Mouse (Mus musculus) cerebellum, adult 18-20 months (tissue): ENCODE measurements at regions not wholly inside any gene's neighbourhood (a gene's known extent, or its start where the extent isn't known, plus 50 kb on each side); places are given as distances from the start of the nearest gene placed in this dataset.
A peak's percentile ranks its signal among the peaks of the same experiment; 100 is the strongest.

Experiments
- DNase-seq, 2 experiments: peaks; one replicate each; pipeline ENCODE4 v3.0.0; 2021

DNA sequence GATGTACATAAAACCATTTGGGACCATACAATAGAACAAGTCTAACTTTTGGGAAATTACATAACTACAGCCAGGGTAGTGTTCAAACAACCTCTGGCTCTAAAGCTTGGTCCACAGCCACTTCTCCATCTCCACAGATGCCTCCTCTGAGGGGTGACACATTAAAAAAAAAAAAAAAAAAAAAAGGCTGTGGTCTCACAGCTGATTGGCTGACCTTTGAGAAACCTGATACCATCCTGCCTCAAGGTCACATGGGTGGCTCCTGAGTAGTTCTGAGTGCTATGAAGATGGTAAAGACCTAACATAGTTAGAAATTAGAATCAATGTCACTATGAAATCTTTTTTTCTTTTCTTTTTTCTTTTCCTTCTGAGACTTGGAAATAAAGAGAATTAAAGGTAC lies 102.4 kb downstream of the Tmem182 start:
- no peak for DNase-seq

DNA sequence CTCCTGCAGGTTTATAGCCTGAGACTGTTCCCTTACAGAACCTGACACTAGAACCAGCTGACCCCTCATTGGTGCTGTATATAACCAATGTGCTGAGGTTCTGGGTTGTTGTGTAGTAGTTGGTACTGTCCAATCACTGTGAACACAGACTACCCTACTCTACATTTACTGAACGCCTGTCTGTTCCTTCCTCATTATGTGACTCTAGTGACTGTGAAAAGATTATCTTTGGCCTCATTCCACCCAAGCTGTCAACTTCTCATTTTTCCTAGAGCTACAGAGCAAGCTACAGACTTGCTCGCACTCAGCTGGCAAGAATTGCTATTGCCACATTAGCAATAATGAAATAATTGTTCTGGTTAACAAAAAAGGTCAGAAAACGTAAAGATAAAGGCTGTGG lies 108.2 kb downstream of the Tmem182 start:
- DNase-seq = no peak

DNA sequence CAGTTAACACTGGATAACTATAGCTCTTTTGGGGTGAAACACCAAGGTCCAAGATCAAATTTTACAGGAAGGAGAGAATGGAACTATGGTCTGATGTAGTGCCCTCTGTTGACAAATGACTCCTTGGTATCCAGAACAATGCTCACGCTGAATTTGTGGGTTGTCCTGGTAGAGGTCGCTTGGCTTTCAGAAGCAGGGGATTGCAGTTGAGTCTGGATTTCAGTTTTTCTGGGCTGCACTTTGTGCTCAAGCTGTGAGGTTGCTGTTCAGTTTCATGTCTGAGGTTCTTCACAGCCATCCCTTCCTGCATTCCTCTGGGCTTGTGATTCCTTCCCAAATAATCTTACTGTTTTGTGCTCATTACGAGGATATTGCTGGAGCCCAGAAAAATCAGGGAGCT lies 118.9 kb downstream of the Tmem182 start:
- DNase-seq = no peak

DNA sequence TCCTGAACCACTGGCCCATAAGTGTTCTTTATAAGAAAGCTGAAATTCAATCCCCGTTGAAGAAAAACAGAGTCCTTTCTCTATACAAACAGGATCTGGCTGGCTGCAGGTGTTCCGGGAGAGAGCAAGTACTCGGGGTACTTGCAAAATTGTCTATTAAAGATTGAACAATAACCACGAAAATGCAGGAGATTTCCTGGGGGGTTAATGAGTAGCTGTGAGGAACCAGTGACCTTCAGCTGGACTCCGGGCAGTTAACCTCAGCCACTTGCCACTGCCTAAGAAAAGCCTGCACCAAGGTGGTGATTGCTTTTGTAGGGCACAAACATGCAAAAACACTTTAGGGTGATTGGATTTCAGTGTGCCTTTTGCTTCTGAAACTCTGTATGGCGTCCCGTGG lies 119.4 kb downstream of the Tmem182 start:
- no peak for DNase-seq

DNA sequence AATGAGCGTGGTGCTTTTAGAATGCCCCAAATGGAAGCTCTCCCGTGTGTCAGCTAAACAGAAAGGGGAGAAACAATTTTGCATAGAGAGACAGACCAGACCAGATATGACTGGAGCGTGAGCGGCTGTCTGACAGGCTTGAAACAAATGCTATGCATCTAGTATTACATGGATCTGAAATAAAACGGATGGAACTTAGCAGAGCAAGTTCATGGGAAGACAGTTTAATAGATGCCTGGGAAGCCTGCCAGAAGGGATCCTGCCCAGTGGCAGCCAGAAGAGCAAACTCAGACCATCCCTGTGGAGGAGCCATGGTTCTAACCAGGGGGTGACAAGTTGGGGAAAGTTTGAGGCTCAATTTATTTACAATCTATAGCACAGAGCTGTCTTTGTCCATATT lies 126.0 kb downstream of the Tmem182 start:
- DNase-seq = no peak

DNA sequence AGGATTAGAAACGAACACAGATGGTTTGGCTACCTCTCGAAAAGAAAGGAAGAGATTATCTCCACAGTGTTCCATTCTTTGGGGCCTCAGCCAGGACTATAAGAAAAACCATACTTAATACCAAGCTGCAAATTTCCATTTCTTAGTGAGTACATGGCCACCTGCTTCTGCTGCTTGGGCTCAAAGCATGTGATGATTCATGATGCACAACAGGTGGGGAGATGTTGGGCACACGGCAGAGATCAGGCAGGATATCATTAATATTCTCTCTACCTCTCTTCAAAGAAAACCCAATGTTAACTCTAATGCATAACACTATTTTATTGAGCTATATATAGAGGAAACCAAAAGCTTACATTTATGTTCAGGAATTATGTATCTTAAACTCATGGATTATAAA lies 131.3 kb downstream of the Tmem182 start:
- no peak for DNase-seq

DNA sequence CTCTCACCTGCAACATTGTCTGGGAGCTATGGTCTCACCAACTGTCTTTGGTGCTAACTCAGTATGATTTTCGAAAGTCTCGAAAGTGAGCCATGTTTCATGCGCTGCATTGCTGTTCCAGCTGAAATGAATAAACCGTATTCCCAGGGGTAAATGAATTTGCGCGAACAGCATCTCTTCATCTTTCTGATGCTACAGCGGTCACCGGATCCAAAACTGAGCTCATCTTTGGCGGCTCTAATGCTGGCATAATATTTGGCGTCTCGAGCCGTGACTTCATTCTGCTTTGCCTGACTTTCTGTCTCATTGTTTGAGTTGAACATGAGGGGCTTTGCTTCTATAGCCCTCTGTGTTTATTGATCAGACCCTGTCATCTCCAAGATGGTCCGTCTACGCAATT lies 137.3 kb downstream of the Tmem182 start:
- DNase-seq = no peak

DNA sequence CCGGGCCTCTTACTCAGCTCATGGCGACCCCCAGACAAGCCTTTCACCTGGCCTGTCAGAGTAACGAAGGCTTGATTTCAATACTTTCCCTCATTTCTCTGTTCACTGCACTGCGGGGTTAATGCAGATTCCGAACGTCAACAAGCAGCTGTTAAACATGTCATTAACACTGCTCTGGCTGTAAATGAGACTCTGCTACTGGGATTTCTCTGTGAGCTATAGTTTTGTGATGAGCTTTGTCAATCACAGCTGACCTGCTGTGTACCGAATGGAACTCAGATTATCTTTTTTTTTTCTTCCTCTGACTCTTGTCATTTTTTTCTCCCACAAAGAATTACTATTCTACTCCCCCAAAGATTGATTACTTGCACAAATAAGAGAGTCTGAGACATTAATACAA lies 137.8 kb downstream of the Tmem182 start:
- DNase-seq = no peak

DNA sequence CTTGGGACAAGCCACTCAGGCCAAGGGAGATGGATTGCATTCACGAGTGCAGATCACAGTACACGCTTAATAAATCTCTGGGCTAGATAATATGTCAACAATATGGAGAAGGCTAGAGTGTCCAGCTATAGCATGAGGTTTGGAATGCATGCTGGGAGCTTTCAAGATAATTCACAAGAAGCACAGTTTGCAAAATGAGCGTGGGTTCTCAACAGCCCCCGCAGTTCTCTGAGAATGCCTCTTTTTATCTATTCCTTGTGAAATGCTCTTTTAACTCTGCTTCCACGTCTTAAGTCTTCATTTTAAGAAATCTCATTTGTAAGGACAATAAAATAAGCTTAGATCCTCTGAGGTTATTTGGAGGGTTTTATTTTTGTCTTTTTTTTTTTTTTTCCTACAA lies 145.2 kb downstream of the Tmem182 start:
- no peak for DNase-seq

DNA sequence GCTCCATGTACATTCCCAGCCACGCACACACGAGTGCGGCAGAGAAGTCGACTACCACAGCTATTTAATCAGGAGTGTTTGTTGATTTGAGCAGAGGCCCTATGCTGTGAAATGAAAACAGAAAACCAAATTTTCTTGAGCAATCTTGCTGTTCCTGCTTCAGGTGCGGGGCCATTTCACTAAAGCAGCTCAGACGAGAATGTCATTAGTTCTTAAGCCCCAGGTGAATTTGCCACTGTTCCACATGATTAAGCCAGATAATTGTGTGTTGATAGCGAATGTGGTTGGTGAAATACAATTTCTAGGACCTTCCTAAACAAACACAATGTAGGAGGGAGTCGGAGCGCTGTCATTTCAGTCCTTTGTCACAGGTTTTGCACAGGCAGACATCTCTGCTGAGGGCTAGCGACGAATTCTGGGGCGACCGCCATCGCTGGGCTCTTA lies 149.3 kb downstream of the Tmem182 start:
- DNase-seq = no peak

DNA sequence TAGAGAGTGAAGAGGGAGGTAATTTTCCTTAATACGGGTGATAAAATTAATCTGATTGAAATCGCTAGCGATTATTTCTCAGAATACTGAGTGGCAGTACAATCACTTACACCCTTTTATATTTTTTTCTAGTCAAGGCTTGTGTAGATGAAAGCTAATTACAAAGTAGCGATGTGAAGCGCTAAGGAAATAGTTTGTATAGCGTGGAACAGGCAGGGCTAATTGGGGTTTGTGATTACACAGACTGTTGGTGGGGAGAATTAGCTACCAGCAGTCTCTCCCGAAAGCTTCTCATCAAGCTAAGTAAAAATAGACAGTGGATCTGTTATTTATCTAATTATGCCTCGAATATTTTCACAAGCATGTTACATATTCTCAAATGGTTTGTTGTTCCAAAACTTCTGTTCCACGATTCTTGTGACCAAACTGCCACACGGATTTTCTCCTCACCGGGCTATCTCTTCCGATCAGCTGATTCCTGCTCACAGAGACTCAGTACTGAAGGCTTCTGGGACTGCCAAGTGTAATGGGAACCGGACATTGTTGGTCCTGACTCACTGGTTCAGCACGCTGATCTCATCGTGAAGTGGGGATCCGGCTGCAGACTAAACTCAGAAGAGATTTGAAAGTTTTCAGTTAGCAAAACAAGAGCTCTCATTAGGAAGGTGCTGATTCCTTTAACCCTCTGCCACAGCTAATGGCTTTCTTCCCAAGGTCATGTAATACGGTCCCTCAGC lies 162.5 kb downstream of the Tmem182 start:
- DNase-seq = no peak

DNA sequence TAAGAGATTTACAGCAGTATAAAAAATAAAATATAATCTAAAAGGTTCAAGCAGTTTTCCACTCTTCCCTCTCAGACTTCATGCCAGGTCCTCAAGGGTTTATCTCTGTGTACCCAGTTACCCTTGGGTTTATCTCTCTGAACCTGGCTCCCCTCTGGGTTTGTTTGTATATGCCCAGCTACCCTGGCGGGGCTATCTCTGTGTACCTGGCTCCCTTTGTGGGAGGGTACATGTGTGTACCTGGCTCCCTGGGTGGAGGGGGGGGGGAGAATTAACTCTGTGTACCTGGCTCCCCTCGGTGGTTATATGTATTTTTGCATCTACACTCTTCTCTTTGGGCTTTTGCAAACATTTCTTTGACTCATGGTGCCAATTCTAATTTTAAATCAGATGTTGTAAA lies 178.4 kb downstream of the Tmem182 start:
- DNase-seq = no peak

DNA sequence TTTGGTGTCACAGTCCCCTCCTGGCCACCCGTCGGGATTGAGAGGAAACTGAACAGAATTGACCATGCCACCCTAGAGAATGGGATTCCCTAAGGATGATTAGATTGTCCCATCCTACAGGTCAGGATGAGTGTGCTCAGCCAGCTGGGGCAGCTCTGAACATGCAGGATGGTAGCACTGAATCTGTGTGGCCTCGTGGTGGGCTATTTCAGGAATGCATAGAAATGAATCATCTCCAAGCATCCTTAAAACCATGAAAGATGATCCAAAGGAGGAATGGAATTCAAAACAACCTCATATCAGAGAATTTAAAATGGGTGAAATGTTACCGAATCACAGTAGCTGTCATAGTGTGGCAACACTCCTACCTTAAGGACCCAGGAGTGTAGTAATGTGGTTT lies 187.9 kb downstream of the Tmem182 start:
- no peak for DNase-seq

DNA sequence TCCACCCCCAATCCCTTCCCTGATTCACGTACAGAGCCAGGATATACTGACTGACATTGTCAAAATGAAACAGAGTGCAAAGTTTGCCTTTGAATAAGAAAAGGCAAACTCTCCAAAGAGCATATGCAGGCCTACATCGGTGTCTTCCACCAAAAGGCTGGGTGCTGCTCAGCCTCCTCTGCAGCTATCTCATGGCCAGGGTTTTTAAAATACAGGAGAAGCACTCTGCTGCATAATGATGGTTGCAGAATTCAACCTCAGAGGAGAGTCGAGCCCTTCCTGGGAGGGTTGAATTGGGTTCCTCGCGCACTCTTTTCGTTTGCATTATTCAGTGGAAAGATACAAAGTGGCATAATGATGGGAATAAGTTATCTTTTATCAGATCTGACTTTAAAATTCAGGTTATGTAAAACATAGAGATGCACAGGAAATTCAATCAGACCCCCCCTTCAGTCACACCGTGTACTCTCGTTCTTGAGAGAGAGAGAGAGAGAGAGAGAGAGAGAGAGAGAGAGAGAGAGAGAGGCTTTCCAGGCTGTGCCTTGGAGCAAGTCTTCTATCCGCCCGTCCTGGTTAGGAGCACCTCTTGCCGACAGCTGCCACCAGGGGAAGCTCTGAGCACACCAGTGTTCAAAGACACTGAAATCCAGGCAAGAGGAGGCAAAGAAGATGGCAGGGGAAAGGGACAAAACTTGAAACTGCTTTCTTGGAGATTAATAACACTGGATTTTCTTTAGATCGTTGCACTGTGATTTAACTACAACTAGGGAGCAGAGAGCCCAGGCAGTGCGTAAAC lies 196.0 kb downstream of the Tmem182 start:
- DNase-seq = peak; percentile 4 to 6

DNA sequence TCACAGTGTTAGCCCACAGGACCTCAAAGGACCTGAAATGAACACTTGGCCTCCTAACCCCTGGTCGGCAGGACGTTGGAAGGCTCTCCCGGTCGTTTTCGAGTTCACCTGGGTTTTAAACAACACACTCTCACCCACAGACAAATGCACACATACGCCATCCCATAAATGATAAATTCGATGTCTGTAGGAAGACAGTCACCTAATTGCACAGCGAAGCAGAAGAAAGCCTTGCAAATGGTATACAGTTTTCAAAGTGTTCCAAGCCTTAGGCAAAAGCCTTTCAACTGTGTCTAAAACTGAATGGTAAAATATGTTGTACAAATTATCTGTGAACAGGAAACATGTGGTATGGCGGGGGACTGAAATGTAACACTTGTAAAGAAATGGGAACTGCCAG lies 196.6 kb downstream of the Tmem182 start:
- DNase-seq = no peak

DNA sequence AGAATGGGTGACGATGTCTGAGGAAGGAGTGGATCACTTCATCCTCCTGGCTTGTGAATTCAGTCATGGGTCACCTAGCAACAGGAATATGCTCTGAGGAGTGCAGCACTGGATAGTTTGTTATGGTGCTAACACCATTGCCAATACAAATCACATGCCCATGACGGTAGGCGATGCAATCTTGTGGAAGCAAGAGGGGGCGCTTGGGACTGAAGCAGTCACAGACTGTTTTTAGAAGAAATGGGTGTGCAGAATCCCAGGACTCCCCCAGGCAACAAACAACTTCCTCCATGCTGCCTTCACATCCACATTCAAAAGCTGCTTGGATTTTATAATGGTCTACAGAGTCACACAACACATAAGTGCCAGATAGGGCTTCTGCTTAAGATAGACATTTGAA lies 221.5 kb downstream of the Tmem182 start:
- no peak for DNase-seq

DNA sequence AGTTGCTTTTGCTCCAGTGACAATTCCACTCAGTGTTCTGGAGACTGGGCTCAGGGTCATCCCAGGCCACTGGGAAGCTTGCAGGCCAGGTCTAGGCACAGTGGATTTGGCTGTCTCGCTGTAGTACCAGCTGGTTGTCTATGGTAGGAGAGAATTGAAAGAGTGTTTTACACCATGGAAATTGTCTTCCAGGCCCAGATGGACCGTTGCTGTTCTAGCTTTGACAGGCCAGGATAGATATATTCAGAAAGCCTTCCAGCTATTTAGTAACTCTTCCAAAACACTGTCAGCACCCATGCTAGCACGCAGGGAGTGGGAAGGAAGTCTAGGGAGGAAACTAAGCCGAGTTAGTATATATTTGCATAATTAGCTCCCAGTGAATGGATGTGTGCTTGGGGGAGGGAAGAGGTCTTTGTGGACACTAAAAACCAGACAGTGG lies 222.2 kb downstream of the Tmem182 start:
- DNase-seq = no peak

DNA sequence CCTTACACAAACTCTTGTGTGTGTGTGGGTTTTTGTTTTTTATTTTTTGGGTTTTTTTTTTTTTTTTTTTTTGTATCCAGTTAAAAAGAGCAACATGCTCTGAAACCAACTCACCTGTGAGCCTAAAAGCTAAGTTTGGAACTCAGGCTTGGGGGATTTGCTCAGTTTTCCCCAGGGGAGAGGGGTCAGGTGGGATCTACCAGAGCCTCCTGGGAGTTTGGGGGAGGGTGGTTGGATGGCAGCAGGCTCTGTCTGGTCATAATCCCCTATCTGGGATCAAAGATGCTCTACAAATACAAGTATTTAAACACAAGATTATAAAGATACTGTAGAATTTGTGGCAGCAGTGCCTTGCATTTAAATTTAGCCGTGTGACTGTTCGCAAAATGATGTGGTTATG lies 222.6 kb downstream of the Tmem182 start:
- no peak for DNase-seq

DNA sequence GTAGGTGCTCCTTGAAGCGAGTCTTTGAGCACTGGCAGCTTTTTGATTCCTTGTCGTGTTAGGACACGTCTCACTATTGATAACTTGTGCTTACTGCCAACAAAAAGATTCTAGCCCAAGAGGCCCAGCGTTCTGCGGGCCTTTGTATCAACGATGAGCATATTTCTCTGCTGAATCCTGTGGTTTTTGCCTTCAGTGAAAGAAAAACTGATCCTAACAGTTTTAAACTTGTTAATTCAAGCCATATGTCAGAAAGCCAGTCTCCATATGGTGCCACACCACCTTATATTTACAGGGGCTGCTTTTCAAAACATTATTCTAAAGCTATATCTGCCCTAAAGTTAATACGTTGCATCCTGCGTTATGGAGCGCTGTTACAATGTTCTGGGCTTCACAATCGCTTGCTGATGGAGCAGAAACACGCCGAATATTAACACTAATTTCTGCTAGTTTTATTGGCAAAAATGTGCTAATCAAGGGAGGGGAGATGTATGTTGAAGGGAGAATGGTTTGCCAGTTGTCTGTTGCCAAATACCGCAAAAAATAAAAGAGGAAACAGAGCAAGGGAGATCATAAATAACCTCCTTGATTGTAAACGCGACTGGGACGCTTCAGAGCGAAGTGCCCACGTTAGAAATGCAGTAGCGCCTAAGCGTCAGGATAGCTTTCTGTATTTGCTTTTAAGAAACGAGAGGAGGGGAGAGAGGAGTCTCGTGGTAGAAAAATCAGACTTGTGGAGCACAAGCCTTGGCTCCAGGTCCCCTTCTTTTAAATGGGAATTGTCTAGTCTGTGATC lies 229.9 kb downstream of the Tmem182 start:
- DNase-seq = no peak

DNA sequence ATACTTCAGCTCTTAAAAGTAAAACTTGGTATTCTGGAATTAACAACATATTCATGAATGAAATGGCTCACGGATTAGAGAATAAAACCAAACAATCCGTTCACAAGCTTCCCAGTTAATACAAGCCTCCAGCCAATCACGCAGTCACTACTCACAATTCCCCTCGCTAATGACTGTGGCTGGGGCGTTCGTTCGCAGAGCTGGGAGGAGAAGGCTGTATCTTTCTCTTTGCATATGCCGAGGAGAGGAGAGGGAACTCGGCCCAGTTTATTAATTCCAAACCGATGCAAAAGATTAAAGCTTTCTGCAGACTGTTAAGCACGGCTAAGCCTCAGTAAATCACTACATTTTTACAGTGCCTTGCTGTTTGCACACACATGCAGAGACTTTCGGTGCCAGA lies 231.5 kb downstream of the Tmem182 start:
- DNase-seq = no peak

DNA sequence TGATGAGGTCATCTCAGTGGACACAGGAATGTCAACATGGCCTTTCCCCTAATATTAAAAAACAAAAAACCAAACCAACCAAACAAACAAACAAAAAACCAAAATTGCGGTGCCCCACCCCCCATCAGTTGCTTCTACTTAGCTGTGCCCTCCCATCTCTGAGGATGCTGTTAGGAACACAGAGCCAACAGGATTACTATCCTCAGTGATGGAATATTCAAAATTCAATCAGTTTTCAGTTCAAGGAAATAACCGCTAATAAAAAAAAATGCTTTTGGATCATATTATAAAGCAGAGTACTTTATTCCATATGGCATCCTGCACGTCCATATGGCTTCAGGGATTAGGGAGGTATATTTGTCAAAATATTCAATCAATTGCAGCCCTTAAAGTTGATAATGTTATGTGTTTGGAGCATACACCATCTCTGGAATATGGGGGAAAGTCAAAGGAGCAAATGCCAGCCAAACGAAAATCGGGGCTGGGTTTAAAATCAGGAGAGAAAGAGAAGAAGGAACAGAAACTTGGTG lies 249.1 kb downstream of the Tmem182 start:
- DNase-seq = no peak

DNA sequence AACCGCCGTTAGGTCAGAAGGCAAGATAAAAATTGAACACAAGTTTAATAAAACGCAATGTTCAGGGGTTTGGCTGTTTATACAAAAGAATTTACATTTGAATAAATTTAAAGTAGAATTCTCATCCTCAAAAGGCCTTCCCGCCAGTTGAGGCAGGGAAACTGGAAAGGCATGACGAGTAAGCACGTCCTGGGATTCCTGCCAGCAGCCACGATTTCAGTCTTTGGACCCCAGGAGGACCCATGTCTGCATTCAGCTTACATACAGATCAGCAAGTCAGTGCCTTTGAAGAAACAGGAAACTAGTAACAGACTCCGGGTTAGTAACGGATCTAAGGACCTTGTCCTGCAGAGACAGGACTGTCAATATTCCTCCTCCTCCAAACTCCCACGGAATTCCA lies 250.4 kb downstream of the Tmem182 start:
- no peak for DNase-seq

DNA sequence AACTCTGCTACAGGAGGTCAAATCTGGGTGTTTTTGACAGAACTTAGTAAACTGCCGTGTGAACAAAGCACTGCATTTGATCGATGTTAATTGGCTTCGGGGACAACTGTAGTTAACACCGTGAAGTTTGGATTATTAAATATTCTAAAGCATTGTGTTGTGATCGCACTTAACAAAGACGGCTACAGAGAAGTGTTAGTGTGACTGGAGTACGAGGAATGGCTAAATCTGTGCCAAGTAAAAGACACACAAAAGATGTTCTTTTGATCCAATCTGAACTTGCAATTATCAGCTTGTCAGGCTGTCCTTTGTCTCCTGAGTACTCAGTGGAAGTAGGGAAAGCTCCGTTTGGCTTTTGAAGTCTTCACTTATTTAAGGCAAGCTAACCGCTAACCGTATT lies 259.7 kb downstream of the Tmem182 start:
- no peak for DNase-seq
